Mouse (Mus musculus) neural tube, embryonic 14.5 days (tissue): Measurements from ENCODE around the gene Slc6a20b. TPM values are rescaled to one million over a fixed set of nuclear protein-coding genes. Genes with fewer than 3 reads are reported as not detected.

ENCODE experiments used
- polyA plus RNA-seq: library from polyadenylated mRNA; unstranded; fragments of >200 nt; fragmentation: Nextera tagmentation; extraction: Ambion mirVana; gene quantifications from 2 replicates; pipeline ENCODE4 v1.2.1, GENCODE M21; 2014

Slc6a20b gene
- polyA plus RNA-seq, 1 experiment from 2014 or later = 0.52 TPM

Other genes with a start within 250 kb of the Slc6a20b start
- 9.7 and 14.7 TPM in 2 replicates for gene Limd1, start 153.9 kb downstream of the Slc6a20b start, polyA plus RNA-seq
- 56.2 and 62.8 TPM in 2 replicates for gene Sacm1l, start 102.8 kb downstream of the Slc6a20b start, polyA plus RNA-seq
- gene Ccr9, start 45.9 kb upstream of the Slc6a20b start, polyA plus RNA-seq = 0.04 and 0.26 TPM in 2 replicates
- gene Slc6a20a, start 46.3 kb upstream of the Slc6a20b start, polyA plus RNA-seq = 1.3 and 4.8 TPM in 2 replicates
- 51.4 and 62.8 TPM in 2 replicates for gene Lztfl1, start 85.1 kb upstream of the Slc6a20b start, polyA plus RNA-seq
- 0.17 and 0.18 TPM in 2 replicates for gene Cxcr6, start 173.9 kb upstream of the Slc6a20b start, polyA plus RNA-seq
- gene Fyco1, start 219.3 kb upstream of the Slc6a20b start, polyA plus RNA-seq = 11.2 and 13.5 TPM in 2 replicates
- 0.04 and 0.09 TPM in 2 replicates for gene Xcr1, start 229.5 kb upstream of the Slc6a20b start, polyA plus RNA-seq